Mouse (Mus musculus): ENCODE measurements around the gene Eps8.

- TF ChIP-seq CTCF (IDR thresholded peaks at IDR 0.05; ENCODE audit: borderline replicate concordance, insufficient read depth, low read depth, low read length): no peak
- no peak for TF ChIP-seq POLR2A (IDR thresholded peaks at IDR 0.05; ENCODE audit: borderline replicate concordance, insufficient read depth, low read length)
These were observed 33.7 kb downstream of the Eps8 start for GRCm38 (mm10) chr6:137621021-137621420.
